ENCODE assay signal across 22 mouse cellular contexts in the genomic region with DNA sequence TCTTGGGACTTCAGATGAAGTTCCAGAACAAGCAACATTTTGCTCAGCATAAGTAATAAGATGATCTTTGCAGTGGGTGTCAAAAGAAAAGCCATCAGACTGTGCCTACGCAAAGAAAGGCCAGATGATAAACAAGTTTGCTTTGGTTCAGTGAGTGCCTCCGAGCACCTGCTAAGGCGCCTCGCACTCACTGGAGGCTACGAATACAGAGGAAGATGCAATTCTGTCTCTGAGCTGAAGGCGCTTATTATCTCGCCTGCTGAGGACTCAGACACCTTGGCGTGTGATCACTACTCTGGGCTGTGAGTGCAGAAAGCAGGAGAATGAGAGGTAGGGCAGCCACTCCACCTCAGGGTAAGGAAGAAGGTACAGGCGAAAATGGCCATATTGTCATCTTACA.
A peak's percentile ranks its signal among the peaks of the same experiment; 100 is the strongest.
DNase-seq lines count a peak whose midpoint lies in the region; ATAC-seq and TF ChIP-seq lines count a peak whose summit lies in the region.
"Had no signal": no experiment of that assay in that cellular context is flagged by ENCODE, and none has a peak within 500 bp of the region (broad histone marks: within the 10 kb centered on the region; RNA-seq: fewer than 3 reads in every experiment).

No protein-coding gene starts in this region.

- no peak overlapping the region for H3K9ac ChIP-seq in heart, embryonic 15.5 days
- no peak overlapping the region for H3K9ac ChIP-seq in hindbrain, embryonic 16.5 days (ENCODE audit: low read depth, low read length)
- H3K9ac ChIP-seq: forebrain, postnatal 0 days; neural tube, embryonic 15.5 days had no signal

- H3K36me3 ChIP-seq in heart, embryonic 15.5 days, result no peaks in the 10 kb centered on the region
- H3K36me3 ChIP-seq in thymus, adult 2 months (ENCODE audit: control insufficient read depth, insufficient read depth, low read length), result no peaks in the 10 kb centered on the region
- H3K36me3 ChIP-seq in small intestine, adult 2 months (ENCODE audit: control insufficient read depth, insufficient read depth, low read length), result no peaks in the 10 kb centered on the region
- no peaks in the 10 kb centered on the region for H3K36me3 ChIP-seq in hindbrain, embryonic 16.5 days (ENCODE audit: control insufficient read depth, insufficient read depth, low read length)
- H3K36me3 ChIP-seq: limb, embryonic 10.5 days; neural tube, embryonic 15.5 days had no signal

- H3K4me1 ChIP-seq in heart, embryonic 15.5 days (replicated peaks), result peaks cover 19% of the 10 kb centered on the region
- H3K4me1 ChIP-seq in thymus, adult 2 months (replicated peaks; ENCODE audit: control insufficient read depth, insufficient read depth, low read length), result peaks cover 17% of the 10 kb centered on the region
- H3K4me1 ChIP-seq in small intestine, adult 2 months (ENCODE audit: control insufficient read depth, insufficient read depth, insufficient read length, low read length), result peaks cover 16% of the 10 kb centered on the region; the same call in 1 of the 2 replicates
- no peaks in the 10 kb centered on the region for H3K4me1 ChIP-seq in hindbrain, embryonic 16.5 days (ENCODE audit: control insufficient read depth, insufficient read depth, low read depth, low read length)
- H3K4me1 ChIP-seq: limb, embryonic 10.5 days had no signal

- no peak overlapping the region for H3K4me2 ChIP-seq in heart, embryonic 15.5 days
- no peak overlapping the region for H3K4me2 ChIP-seq in hindbrain, embryonic 16.5 days (ENCODE audit: low read length)
- H3K4me2 ChIP-seq: midbrain, embryonic 11.5 days; neural tube, embryonic 15.5 days had no signal

- TF ChIP-seq POLR2A in thymus, adult 2 months (IDR thresholded peaks at IDR 0.05; ENCODE audit: control insufficient read depth, extremely low read depth, insufficient read depth, low read length, poor library complexity), result no peak
- TF ChIP-seq POLR2A in small intestine, adult 2 months (IDR thresholded peaks at IDR 0.05; ENCODE audit: low read depth, low read length), result no peak

- no peak for TF ChIP-seq CTCF in thymus, adult 2 months (IDR thresholded peaks at IDR 0.05; ENCODE audit: borderline replicate concordance, control insufficient read depth, extremely low read depth, insufficient read depth, low read length, poor library complexity)
- TF ChIP-seq CTCF in small intestine, adult 2 months (IDR thresholded peaks at IDR 0.05; ENCODE audit: extremely low read depth, insufficient read length, insufficient replicate concordance, low read depth, low read length), result no peak

- H3K27me3 ChIP-seq in heart, embryonic 15.5 days, result peaks cover 6% of the 10 kb centered on the region
- H3K27me3 ChIP-seq in thymus, adult 2 months (ENCODE audit: control insufficient read depth, insufficient read depth, low read length), result no peaks in the 10 kb centered on the region
- no peaks in the 10 kb centered on the region for H3K27me3 ChIP-seq in small intestine, adult 2 months (ENCODE audit: control insufficient read depth, insufficient read depth, low read length)
- no peaks in the 10 kb centered on the region for H3K27me3 ChIP-seq in hindbrain, embryonic 16.5 days (replicated peaks; ENCODE audit: control insufficient read depth, insufficient read depth, low read length)
- H3K27me3 ChIP-seq: neural tube, embryonic 15.5 days had no signal

- H3K9me3 ChIP-seq in heart, embryonic 15.5 days (replicated peaks), result no peaks in the 10 kb centered on the region
- H3K9me3 ChIP-seq in hindbrain, embryonic 16.5 days (ENCODE audit: control insufficient read depth, low read length), result no peaks in the 10 kb centered on the region
- H3K9me3 ChIP-seq: limb, embryonic 10.5 days; neural tube, embryonic 15.5 days had no signal

- no peak for DNase-seq in heart, adult 9 months (ENCODE audit: low spot score in 2 of 2)
- peak; percentile 17 for DNase-seq in thymus, adult 2 months
- no peak for DNase-seq in thymus, postnatal 25 days
- DNase-seq: adrenal gland, adult 2 months; cerebellum, adult 18-20 months; cerebellum, postnatal 14 days; forebrain, postnatal 0 days; gastrocnemius, postnatal 36 days; kidney, adult 9 months; kidney, postnatal 14 days; liver; lung, postnatal 10 days; right cerebral cortex, postnatal 14 days had no signal

- no peak overlapping the region for H3K4me3 ChIP-seq in heart, embryonic 15.5 days
- no peak overlapping the region for H3K4me3 ChIP-seq in thymus, adult 2 months (ENCODE audit: control insufficient read depth, insufficient read depth, low read length)
- H3K4me3 ChIP-seq in small intestine, adult 2 months (ENCODE audit: low read depth, low read length), result no peak overlapping the region
- H3K4me3 ChIP-seq in hindbrain, embryonic 16.5 days (ENCODE audit: low read length), result no peak overlapping the region
- H3K4me3 ChIP-seq: limb, embryonic 10.5 days; neural tube, embryonic 15.5 days had no signal

- 88% methylated on average over 9 of the region's 9 CpGs for WGBS in heart, embryonic 15.5 days
- WGBS in thymus, adult 2 months, result 43% methylated on average over 9 of the region's 9 CpGs
- 53% methylated on average over 9 of the region's 9 CpGs for WGBS in small intestine, adult 2 months
- 83% methylated on average over 9 of the region's 9 CpGs for WGBS in hindbrain, embryonic 16.5 days

- no peak for ATAC-seq in heart, embryonic 15.5 days (replicated peaks; ENCODE audit: insufficient number of reproducible peaks, insufficient read depth, low FRiP score, low read depth)
- ATAC-seq in hindbrain, embryonic 16.5 days, result no peak
- ATAC-seq in frontal cortex, adult (ENCODE audit: low TSS enrichment), result no peak
- ATAC-seq: forebrain, postnatal 0 days; hindbrain, postnatal 0 days; intestine, embryonic 16.5 days had no signal

- H3K27ac ChIP-seq in heart, embryonic 15.5 days, result 0 out of 2 replicates have a peak overlapping the region, but pooled peaks have one; percentile 33
- H3K27ac ChIP-seq in thymus, adult 2 months (ENCODE audit: control insufficient read depth, insufficient read depth, low read length), result peak overlapping the region; percentile 18; the same call in 1 of the 2 replicates
- H3K27ac ChIP-seq in small intestine, adult 2 months (ENCODE audit: insufficient read depth, low read depth, low read length), result peak overlapping the region; percentile 58; the same call in 1 of the 2 replicates
- H3K27ac ChIP-seq in hindbrain, embryonic 16.5 days (ENCODE audit: low read depth, low read length), result no peak overlapping the region
- H3K27ac ChIP-seq: hindbrain, postnatal 0 days; limb, embryonic 10.5 days; neural tube, embryonic 15.5 days had no signal
